Mouse (Mus musculus) olfactory bulb, adult 2 months (tissue): ENCODE results near the gene Sms.

Source experiments
- CTCF ChIP-seq: fragments of 200-500 bp; IDR thresholded peaks from 2 replicates; pipeline ENCODE4 v1.5.1; 2012; ENCODE audit warnings: low read depth, mild to moderate bottlenecking, low read length, moderate library complexity; ENCODE audit not compliant: insufficient read depth
- POLR2A ChIP-seq: fragments of 200-500 bp; IDR thresholded peaks from 2 replicates; pipeline ENCODE4 v1.6.1; 2012; ENCODE audit warnings: mild to moderate bottlenecking, low read depth, low read length, moderate library complexity; ENCODE audit not compliant: insufficient read depth

- TF ChIP-seq CTCF (no peak), POLR2A (no peak)
Observed at GRCm38 (mm10) chrX:157506400-157506799, 14.3 kb upstream of the Sms start.
